ENCODE assay signal across 22 mouse cellular contexts in the genomic region with DNA sequence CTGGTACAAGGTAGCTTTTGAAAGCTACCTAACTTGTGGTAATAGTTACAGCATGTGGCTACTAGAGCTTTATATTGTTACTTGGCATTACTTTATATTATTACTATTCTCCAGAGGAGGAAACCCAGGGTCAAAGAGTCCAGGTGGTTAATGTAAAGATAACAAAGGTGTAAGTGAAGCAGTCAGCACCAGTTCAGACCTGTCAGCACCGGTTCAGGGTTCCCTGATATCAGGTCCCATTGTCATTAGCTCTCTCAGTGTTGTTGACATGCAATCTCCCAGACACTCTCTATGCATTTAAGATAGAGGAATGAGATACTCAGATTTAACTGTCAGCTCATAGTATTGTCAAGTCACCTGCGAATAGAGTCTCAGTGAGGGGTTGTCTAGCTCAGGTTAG.
"Had no signal": no experiment of that assay in that cellular context is flagged by ENCODE, and none has a peak within 500 bp of the region (broad histone marks: within the 10 kb centered on the region; RNA-seq: fewer than 3 reads in every experiment).

No protein-coding gene starts in this region.

- H3K4me3 ChIP-seq: limb, embryonic 12.5 days; limb, embryonic 15.5 days; liver, embryonic 12.5 days; liver, embryonic 15.5 days; lung, embryonic 15.5 days; megakaryocyte, embryonic 14.5 days; midbrain, embryonic 10.5 days; midbrain, embryonic 13.5 days; myocyte; neural tube, embryonic 13.5 days had no signal

- DNase-seq: kidney, postnatal 25 days; left cerebral cortex, postnatal 4 days; lung, adult 18-20 months; lung, postnatal 10 days; lung, postnatal 36 days; retina, postnatal 1 day; right cerebral cortex, postnatal 25 days; thymus, adult 2 months; thymus, postnatal 14 days; thymus, postnatal 4 days had no signal

- H3K4me1 ChIP-seq: limb, embryonic 12.5 days; liver, embryonic 12.5 days; liver, embryonic 15.5 days; lung, embryonic 15.5 days; midbrain, embryonic 13.5 days; neural tube, embryonic 13.5 days had no signal

- H3K36me3 ChIP-seq: limb, embryonic 12.5 days; limb, embryonic 15.5 days; liver, embryonic 12.5 days; liver, embryonic 15.5 days; lung, embryonic 15.5 days; midbrain, embryonic 10.5 days; midbrain, embryonic 13.5 days; neural tube, embryonic 13.5 days had no signal

- H3K9ac ChIP-seq: limb, embryonic 12.5 days; limb, embryonic 15.5 days; liver, embryonic 12.5 days; liver, embryonic 15.5 days; lung, embryonic 15.5 days; midbrain, embryonic 13.5 days; neural tube, embryonic 13.5 days had no signal

- ATAC-seq: liver, embryonic 12.5 days; midbrain, embryonic 13.5 days; midbrain, embryonic 16.5 days had no signal

- H3K4me2 ChIP-seq: limb, embryonic 12.5 days; limb, embryonic 15.5 days; liver, embryonic 12.5 days; liver, embryonic 15.5 days; lung, embryonic 15.5 days; midbrain, embryonic 13.5 days; neural tube, embryonic 13.5 days had no signal

- H3K27me3 ChIP-seq: limb, embryonic 12.5 days; limb, embryonic 15.5 days; liver, embryonic 15.5 days; lung, embryonic 15.5 days; midbrain, embryonic 13.5 days; neural tube, embryonic 13.5 days had no signal

- H3K9me3 ChIP-seq: limb, embryonic 12.5 days; limb, embryonic 15.5 days; liver, embryonic 12.5 days; liver, embryonic 15.5 days; lung, embryonic 15.5 days; megakaryocyte, embryonic 14.5 days; midbrain, embryonic 10.5 days; midbrain, embryonic 13.5 days; neural tube, embryonic 13.5 days had no signal

- H3K27ac ChIP-seq: kidney, postnatal 0 days; limb, embryonic 12.5 days; limb, embryonic 15.5 days; liver, embryonic 12.5 days; liver, embryonic 15.5 days; lung, embryonic 15.5 days; midbrain, embryonic 10.5 days; midbrain, embryonic 13.5 days; neural tube, embryonic 13.5 days had no signal
